Comparison of ENCODE assay signal across 9 mouse cellular contexts in the genomic region with DNA sequence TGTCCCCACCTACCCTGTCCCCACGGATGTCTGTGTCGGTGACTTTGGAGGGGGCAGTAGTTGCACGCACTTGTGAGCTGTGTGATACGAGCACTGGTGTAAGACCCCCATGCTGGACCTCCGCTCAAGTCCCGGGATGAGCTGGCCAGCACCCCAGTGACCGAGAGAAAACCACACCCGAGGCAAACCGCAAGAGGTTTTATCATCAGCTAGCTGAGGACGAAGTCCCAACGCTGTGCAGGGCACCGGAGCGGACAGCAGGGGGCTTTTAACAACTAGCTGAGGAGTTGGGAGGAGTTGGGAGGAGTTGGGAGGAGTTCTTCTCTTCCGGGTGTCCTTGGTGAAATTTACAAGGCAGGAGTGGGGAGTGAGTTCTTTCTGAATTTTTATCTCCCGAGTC. TPM values are rescaled to one million over a fixed set of nuclear protein-coding genes. Genes with fewer than 3 reads are reported as not detected.
DNase-seq lines count a peak whose midpoint lies in the region; ATAC-seq and TF ChIP-seq lines count a peak whose summit lies in the region.
"Had no signal": no experiment of that assay in that cellular context is flagged by ENCODE, and none has a peak within 500 bp of the region (broad histone marks: within the 10 kb centered on the region; RNA-seq: fewer than 3 reads in every experiment).

No protein-coding gene starts in this region.

- ATAC-seq in hindbrain, embryonic 14.5 days (ENCODE audit: low FRiP score): no peak
- no peak for ATAC-seq in limb, embryonic 14.5 days (ENCODE audit: low FRiP score, low read depth)
- ATAC-seq in midbrain, embryonic 12.5 days (ENCODE audit: low FRiP score, low read depth): no peak
- peak; percentile 46 for ATAC-seq in stomach, postnatal 0 days (ENCODE audit: low FRiP score, low TSS enrichment)
- no peak for ATAC-seq in inflammation-experienced regulatory T-cells, adult 6 months

- TF ChIP-seq CTCF in ES-Bruce4 (IDR thresholded peaks at IDR 0.05; ENCODE audit: low read depth, low read length): peak; percentile 26
- peak; percentile 62 for TF ChIP-seq CTCF in gastrocnemius, adult 2 months (IDR thresholded peaks at IDR 0.05)
- TF ChIP-seq CTCF in stomach, postnatal 0 days (IDR thresholded peaks at IDR 0.05; ENCODE audit: low read depth): peak; percentile 80

- peak overlapping the region; percentile 5; the same call in 1 of the 2 replicates for H3K27ac ChIP-seq in ES-Bruce4 (ENCODE audit: insufficient read depth, low read length)
- no peak overlapping the region for H3K27ac ChIP-seq in gastrocnemius, adult 2 months
- no peak overlapping the region for H3K27ac ChIP-seq in hindbrain, embryonic 14.5 days
- no peak overlapping the region for H3K27ac ChIP-seq in limb, embryonic 14.5 days (replicated peaks; ENCODE audit: low read depth, low read length)
- H3K27ac ChIP-seq in midbrain, embryonic 12.5 days (replicated peaks): no peak overlapping the region
- H3K27ac ChIP-seq in stomach, postnatal 0 days (replicated peaks): no peak overlapping the region

- H3K27me3 ChIP-seq in ES-Bruce4 (ENCODE audit: control insufficient read depth, insufficient read depth, low read length, poor library complexity, severe bottlenecking): no peaks in the 10 kb centered on the region
- no peaks in the 10 kb centered on the region for H3K27me3 ChIP-seq in hindbrain, embryonic 14.5 days (ENCODE audit: control insufficient read depth, insufficient read depth, low read length)
- H3K27me3 ChIP-seq in limb, embryonic 14.5 days (ENCODE audit: control insufficient read depth, insufficient read depth, low read length): no peaks in the 10 kb centered on the region
- H3K27me3 ChIP-seq in midbrain, embryonic 12.5 days: no peaks in the 10 kb centered on the region; the same call in 1 of the 2 replicates
- H3K27me3 ChIP-seq in stomach, postnatal 0 days (ENCODE audit: control insufficient read depth, insufficient read depth, low read length): no peaks in the 10 kb centered on the region
- H3K27me3 ChIP-seq: megakaryocyte, embryonic 14.5 days had no signal

- peak overlapping the region; percentile 41 for H3K4me3 ChIP-seq in ES-Bruce4 (ENCODE audit: low read depth, low read length)
- H3K4me3 ChIP-seq in gastrocnemius, adult 2 months: no peak overlapping the region
- H3K4me3 ChIP-seq in hindbrain, embryonic 14.5 days (replicated peaks; ENCODE audit: low read length): no peak overlapping the region
- 0 out of 2 replicates have a peak overlapping the region, but pooled peaks have one; percentile 4 for H3K4me3 ChIP-seq in limb, embryonic 14.5 days (replicated peaks; ENCODE audit: low read length)
- H3K4me3 ChIP-seq in midbrain, embryonic 12.5 days: peak overlapping the region; percentile 18; the same call in 1 of the 2 replicates
- H3K4me3 ChIP-seq in stomach, postnatal 0 days (ENCODE audit: low read depth, low read length): no peak overlapping the region
- H3K4me3 ChIP-seq: megakaryocyte, embryonic 14.5 days had no signal

- H3K9ac ChIP-seq in ES-Bruce4 (ENCODE audit: low read depth, poor library complexity, severe bottlenecking): no peak overlapping the region
- no peak overlapping the region for H3K9ac ChIP-seq in hindbrain, embryonic 14.5 days
- H3K9ac ChIP-seq in limb, embryonic 14.5 days (ENCODE audit: low read depth, low read length, severe bottlenecking): no peak overlapping the region
- H3K9ac ChIP-seq in midbrain, embryonic 12.5 days (replicated peaks): no peak overlapping the region
- H3K9ac ChIP-seq in stomach, postnatal 0 days (ENCODE audit: low read length): no peak overlapping the region

- peaks cover 8% of the 10 kb centered on the region for H3K4me1 ChIP-seq in ES-Bruce4 (ENCODE audit: control insufficient read depth, insufficient read depth, low read length)
- H3K4me1 ChIP-seq in hindbrain, embryonic 14.5 days (replicated peaks; ENCODE audit: control insufficient read depth, insufficient read depth, low read length): no peaks in the 10 kb centered on the region; the same call in 1 of the 2 replicates
- H3K4me1 ChIP-seq in limb, embryonic 14.5 days (ENCODE audit: control insufficient read depth, insufficient read depth, low read length): no peaks in the 10 kb centered on the region
- peaks cover 19% of the 10 kb centered on the region for H3K4me1 ChIP-seq in midbrain, embryonic 12.5 days
- 0 out of 2 replicates have a peak, but pooled peaks cover 5% of the 10 kb centered on the region for H3K4me1 ChIP-seq in stomach, postnatal 0 days (replicated peaks; ENCODE audit: control insufficient read depth, insufficient read depth)

- H3K36me3 ChIP-seq in ES-Bruce4 (ENCODE audit: control insufficient read depth, insufficient read depth, low read length, poor library complexity, severe bottlenecking): no peaks in the 10 kb centered on the region; the same call in 1 of the 2 replicates
- H3K36me3 ChIP-seq in hindbrain, embryonic 14.5 days (replicated peaks; ENCODE audit: control insufficient read depth, insufficient read depth): peaks cover 7% of the 10 kb centered on the region
- no peaks in the 10 kb centered on the region for H3K36me3 ChIP-seq in limb, embryonic 14.5 days (ENCODE audit: control insufficient read depth, insufficient read depth, low read length)
- H3K36me3 ChIP-seq in midbrain, embryonic 12.5 days: no peaks in the 10 kb centered on the region
- 0 out of 2 replicates have a peak, but pooled peaks cover 3% of the 10 kb centered on the region for H3K36me3 ChIP-seq in stomach, postnatal 0 days (ENCODE audit: control insufficient read depth, insufficient read depth, low read length)

- H3K9me3 ChIP-seq in ES-Bruce4 (replicated peaks; ENCODE audit: control insufficient read depth, insufficient read depth, low read length, poor library complexity, severe bottlenecking): no peaks in the 10 kb centered on the region
- no peaks in the 10 kb centered on the region for H3K9me3 ChIP-seq in hindbrain, embryonic 14.5 days (ENCODE audit: control insufficient read depth, low read length)
- no peaks in the 10 kb centered on the region for H3K9me3 ChIP-seq in limb, embryonic 14.5 days (ENCODE audit: control insufficient read depth, low read length)
- no peaks in the 10 kb centered on the region for H3K9me3 ChIP-seq in midbrain, embryonic 12.5 days
- H3K9me3 ChIP-seq in stomach, postnatal 0 days (ENCODE audit: control insufficient read depth, low read length): no peaks in the 10 kb centered on the region

- TF ChIP-seq POLR2A in ES-Bruce4 (IDR thresholded peaks at IDR 0.05; ENCODE audit: insufficient read depth, low read length): no peak
- TF ChIP-seq POLR2A in limb, embryonic 14.5 days (IDR thresholded peaks at IDR 0.05; ENCODE audit: borderline replicate concordance, extremely low read depth, insufficient read depth, insufficient read length): no peak

- 30% methylated on average over 15 of the region's 15 CpGs for WGBS in hindbrain, embryonic 14.5 days
- WGBS in limb, embryonic 14.5 days: 19% methylated on average over 14 of the region's 15 CpGs
- WGBS in midbrain, embryonic 12.5 days: 35% methylated on average over 15 of the region's 15 CpGs
- WGBS in stomach, postnatal 0 days: 15% methylated on average over 15 of the region's 15 CpGs

- DNase-seq in adrenal gland, postnatal 36 days: peak; percentile 82 to 88
- peak; percentile 80 for DNase-seq in gastrocnemius, adult 2 months
- no peak for DNase-seq in hindbrain, embryonic 14.5 days (ENCODE audit: low spot score)
- peak; percentile 63 for DNase-seq in limb, embryonic 14.5 days (ENCODE audit: low spot score)
- peak; percentile 86 for DNase-seq in stomach, postnatal 0 days (ENCODE audit: low spot score)

- peak overlapping the region; percentile 25 for H3K4me2 ChIP-seq in hindbrain, embryonic 14.5 days (replicated peaks)
- peak overlapping the region; percentile 27; the same call in 1 of the 2 replicates for H3K4me2 ChIP-seq in limb, embryonic 14.5 days (replicated peaks; ENCODE audit: low read depth, low read length, severe bottlenecking)
- H3K4me2 ChIP-seq in midbrain, embryonic 12.5 days (replicated peaks): peak overlapping the region; percentile 37
- peak overlapping the region; percentile 31; the same call in 1 of the 2 replicates for H3K4me2 ChIP-seq in stomach, postnatal 0 days (replicated peaks; ENCODE audit: low read depth)

- no peak for TF ChIP-seq EP300 in ES-Bruce4 (IDR thresholded peaks at IDR 0.05; ENCODE audit: insufficient read depth, low read depth, low read length)
- TF ChIP-seq EP300 in stomach, postnatal 0 days (optimal IDR thresholded peaks at IDR 0.05): no peak

- intact Hi-C loops in gastrocnemius, adult 2 months (cut with DNase I): no loop called here

RNA-seq across cellular contexts. Expression of a gene that starts 2.0 kb away (rescaled TPM):
- 32.4 and 38.3 TPM in 2 replicates for polyA plus RNA-seq in ES-Bruce4 (2011; ENCODE audit: insufficient read depth, insufficient read length, low read depth, missing spikeins)
- 1 to 10 TPM; 1.7 to 2.5 TPM for total RNA-seq in adrenal gland, postnatal 36 days (2021)
- not detected for total RNA-seq in gastrocnemius, adult 2 months (2021)
- 0.40 and 0.91 TPM in 2 replicates for polyA plus RNA-seq in hindbrain, embryonic 14.5 days (2014; fragmentation: Nextera tagmentation; extraction: Ambion mirVana)
- polyA plus RNA-seq in limb, embryonic 14.5 days (2012; rRNA removed): 6.7 and 10.3 TPM in 2 replicates
- polyA plus RNA-seq in limb, embryonic 14.5 days (2014; fragmentation: Nextera tagmentation; extraction: Ambion mirVana): 3.5 and 3.6 TPM in 2 replicates
- polyA plus RNA-seq in midbrain, embryonic 12.5 days (2016; fragmentation: Nextera tagmentation; extraction: Ambion mirVana): 11.2 and 11.5 TPM in 2 replicates
- polyA plus RNA-seq in stomach, postnatal 0 days (2015; fragmentation: Nextera tagmentation; extraction: Ambion mirVana): 3.5 and 3.8 TPM in 2 replicates
- polyA plus RNA-seq in inflammation-experienced regulatory T-cells, adult 6 months (2017; shearing (Covaris generic)): 1 to 10 TPM in 1 of 3 experiments, under 1 TPM in 2; 0.44 to 7.2 (median 0.94) TPM

RNA-seq across cellular contexts. Expression of a gene that starts 16.3 kb away (rescaled TPM):
- polyA plus RNA-seq in ES-Bruce4 (2011; ENCODE audit: insufficient read depth, insufficient read length, low read depth, missing spikeins): 1.5 and 3.4 TPM in 2 replicates
- 10 to 100 TPM; 38.7 to 56.9 TPM for total RNA-seq in adrenal gland, postnatal 36 days (2021)
- 1 to 10 TPM; 1.7 to 2.3 TPM for total RNA-seq in gastrocnemius, adult 2 months (2021)
- polyA plus RNA-seq in hindbrain, embryonic 14.5 days (2014; fragmentation: Nextera tagmentation; extraction: Ambion mirVana): 11.5 and 12.4 TPM in 2 replicates
- polyA plus RNA-seq in limb, embryonic 14.5 days (2012; rRNA removed): 5.9 and 8.2 TPM in 2 replicates
- 2.3 and 2.9 TPM in 2 replicates for polyA plus RNA-seq in limb, embryonic 14.5 days (2014; fragmentation: Nextera tagmentation; extraction: Ambion mirVana)
- polyA plus RNA-seq in midbrain, embryonic 12.5 days (2016; fragmentation: Nextera tagmentation; extraction: Ambion mirVana): 4.8 and 6.4 TPM in 2 replicates
- 51.8 and 56.4 TPM in 2 replicates for polyA plus RNA-seq in stomach, postnatal 0 days (2015; fragmentation: Nextera tagmentation; extraction: Ambion mirVana)
- polyA plus RNA-seq in inflammation-experienced regulatory T-cells, adult 6 months (2017; shearing (Covaris generic)): 10 to 100 TPM; 22.5 to 35.0 (median 31.7) TPM

RNA-seq across cellular contexts. Expression of a gene that starts 22.4 kb away (rescaled TPM):
- polyA plus RNA-seq in ES-Bruce4 (2011; ENCODE audit: insufficient read depth, insufficient read length, low read depth, missing spikeins): 50.5 and 51.9 TPM in 2 replicates
- 100 to 1,000 TPM; 128 to 136 TPM for total RNA-seq in adrenal gland, postnatal 36 days (2021)
- total RNA-seq in gastrocnemius, adult 2 months (2021): 100 to 1,000 TPM; 131 to 136 TPM
- polyA plus RNA-seq in hindbrain, embryonic 14.5 days (2014; fragmentation: Nextera tagmentation; extraction: Ambion mirVana): 184 and 202 TPM in 2 replicates
- 111 and 132 TPM in 2 replicates for polyA plus RNA-seq in limb, embryonic 14.5 days (2012; rRNA removed)
- 123 and 140 TPM in 2 replicates for polyA plus RNA-seq in limb, embryonic 14.5 days (2014; fragmentation: Nextera tagmentation; extraction: Ambion mirVana)
- 127 and 133 TPM in 2 replicates for polyA plus RNA-seq in midbrain, embryonic 12.5 days (2016; fragmentation: Nextera tagmentation; extraction: Ambion mirVana)
- polyA plus RNA-seq in stomach, postnatal 0 days (2015; fragmentation: Nextera tagmentation; extraction: Ambion mirVana): 64.7 and 70.3 TPM in 2 replicates
- polyA plus RNA-seq in inflammation-experienced regulatory T-cells, adult 6 months (2017; shearing (Covaris generic)): 100 to 1,000 TPM in 1 of 3 experiments, 10 to 100 TPM in 2; 64.7 to 110 (median 89.2) TPM

RNA-seq across cellular contexts. Expression of a gene that starts 39.2 kb away (rescaled TPM):
- polyA plus RNA-seq in ES-Bruce4 (2011; ENCODE audit: insufficient read depth, insufficient read length, low read depth, missing spikeins): 21.6 and 23.0 TPM in 2 replicates
- 10 to 100 TPM; 28.8 to 36.9 TPM for total RNA-seq in adrenal gland, postnatal 36 days (2021)
- total RNA-seq in gastrocnemius, adult 2 months (2021): 1 to 10 TPM; 4.4 to 6.3 TPM
- 10.9 and 12.8 TPM in 2 replicates for polyA plus RNA-seq in hindbrain, embryonic 14.5 days (2014; fragmentation: Nextera tagmentation; extraction: Ambion mirVana)
- 68.5 and 86.7 TPM in 2 replicates for polyA plus RNA-seq in limb, embryonic 14.5 days (2012; rRNA removed)
- polyA plus RNA-seq in limb, embryonic 14.5 days (2014; fragmentation: Nextera tagmentation; extraction: Ambion mirVana): 48.5 and 75.4 TPM in 2 replicates
- 15.0 and 15.1 TPM in 2 replicates for polyA plus RNA-seq in midbrain, embryonic 12.5 days (2016; fragmentation: Nextera tagmentation; extraction: Ambion mirVana)
- polyA plus RNA-seq in stomach, postnatal 0 days (2015; fragmentation: Nextera tagmentation; extraction: Ambion mirVana): 8.6 and 12.1 TPM in 2 replicates
- under 1 TPM; 0.44 to 0.63 (median 0.63) TPM for polyA plus RNA-seq in inflammation-experienced regulatory T-cells, adult 6 months (2017; shearing (Covaris generic))

RNA-seq across cellular contexts. Expression of a gene that starts 44.7 kb away (rescaled TPM):
- polyA plus RNA-seq in ES-Bruce4 (2011; ENCODE audit: insufficient read depth, insufficient read length, low read depth, missing spikeins): 266 and 270 TPM in 2 replicates
- total RNA-seq in adrenal gland, postnatal 36 days (2021): 10 to 100 TPM; 46.2 to 53.5 TPM
- 1 to 10 TPM; 3.0 to 3.8 TPM for total RNA-seq in gastrocnemius, adult 2 months (2021)
- 5,273 and 5,278 TPM in 2 replicates for polyA plus RNA-seq in hindbrain, embryonic 14.5 days (2014; fragmentation: Nextera tagmentation; extraction: Ambion mirVana)
- polyA plus RNA-seq in limb, embryonic 14.5 days (2012; rRNA removed): 246 and 428 TPM in 2 replicates
- polyA plus RNA-seq in limb, embryonic 14.5 days (2014; fragmentation: Nextera tagmentation; extraction: Ambion mirVana): 1,273 and 1,449 TPM in 2 replicates
- polyA plus RNA-seq in midbrain, embryonic 12.5 days (2016; fragmentation: Nextera tagmentation; extraction: Ambion mirVana): 4,918 and 5,057 TPM in 2 replicates
- polyA plus RNA-seq in stomach, postnatal 0 days (2015; fragmentation: Nextera tagmentation; extraction: Ambion mirVana): 358 and 380 TPM in 2 replicates
- polyA plus RNA-seq in inflammation-experienced regulatory T-cells, adult 6 months (2017; shearing (Covaris generic)): 100 to 1,000 TPM in 1 of 3 experiments, 10 to 100 TPM in 2; 62.2 to 637 (median 91.9) TPM

Comparison
In these comparisons a context has a peak if more than half of its experiments do, and no peak if none do; other contexts are left out.
1. H3K4me3 ChIP-seq: peak in ES-Bruce4 (single experiment), limb, embryonic 14.5 days (single experiment) and midbrain, embryonic 12.5 days (single experiment); none in gastrocnemius, adult 2 months (single experiment), hindbrain, embryonic 14.5 days (single experiment) and stomach, postnatal 0 days (single experiment).
2. CTCF ChIP-seq: peak in every context shown above with its lines; median percentile 80 in stomach, postnatal 0 days; 62 in gastrocnemius, adult 2 months; 26 in ES-Bruce4.
3. Peak in every context shown above with its lines, with median percentiles within 50 percentile points of each other: H3K4me2 ChIP-seq.